Mouse (Mus musculus) spleen, adult 2 months (tissue): ENCODE data around the gene Fam83e.

Experiments
- CTCF ChIP-seq: fragments of 200-500 bp; IDR thresholded peaks from 2 replicates; pipeline ENCODE4 v1.5.1; 2011; ENCODE audit warnings: mild to moderate bottlenecking, inconsistent platforms; ENCODE audit not compliant: insufficient read depth, insufficient read length, insufficient replicate concordance; ENCODE audit errors: extremely low read depth
- POLR2A ChIP-seq: fragments of 200-500 bp; IDR thresholded peaks from 2 replicates; pipeline ENCODE4 v1.6.1; 2011; ENCODE audit warnings: low read depth, low read length, inconsistent platforms

GRCm38 (mm10) chr7:45750162-45750561 is 29.1 kb downstream of the Fam83e start:
- no peak for TF ChIP-seq POLR2A
- TF ChIP-seq CTCF = no peak
